Mouse (Mus musculus) spleen, adult 12 weeks (tissue): ENCODE data around the gene Il1r1.

Source experiments
- DNase-seq: peaks from one replicate; pipeline ENCODE4 v3.0.0; 2022; ENCODE audit warnings: low spot score

The Il1r1 gene

GRCm38 (mm10) chr1:40233217-40233616, 8.3 kb downstream of the Il1r1 start:
- no peak for DNase-seq

GRCm38 (mm10) chr1:40233621-40234020, 8.7 kb downstream of the Il1r1 start:
- no peak for DNase-seq

GRCm38 (mm10) chr1:40235597-40236249, 10.8 kb downstream of the Il1r1 start:
- DNase-seq: no peak

GRCm38 (mm10) chr1:40236694-40237093, 11.8 kb downstream of the Il1r1 start:
- no peak for DNase-seq

GRCm38 (mm10) chr1:40237094-40237493, 12.2 kb downstream of the Il1r1 start:
- DNase-seq: no peak

- DNase-seq: no peak
These were observed 15.6 kb downstream of the Il1r1 start for GRCm38 (mm10) chr1:40240353-40241092.

- no peak for DNase-seq
These were observed 17.8 kb downstream of the Il1r1 start for GRCm38 (mm10) chr1:40242717-40243116.

- no peak for DNase-seq
These were observed 18.7 kb downstream of the Il1r1 start for GRCm38 (mm10) chr1:40243561-40243998.

- no peak for DNase-seq
These were observed 25.5 kb downstream of the Il1r1 start for GRCm38 (mm10) chr1:40250425-40250824.

- no peak for DNase-seq
These were observed 27.6 kb downstream of the Il1r1 start for GRCm38 (mm10) chr1:40252507-40252906.

- DNase-seq: no peak
These were observed 29.1 kb downstream of the Il1r1 start for GRCm38 (mm10) chr1:40253940-40254339.

GRCm38 (mm10) chr1:40254347-40255057, 29.6 kb downstream of the Il1r1 start:
- no peak for DNase-seq

- DNase-seq: no peak
These were observed 37.7 kb downstream of the Il1r1 start for GRCm38 (mm10) chr1:40262441-40263121.

- DNase-seq: no peak
These were observed 38.2 kb downstream of the Il1r1 start for GRCm38 (mm10) chr1:40263122-40263498.

GRCm38 (mm10) chr1:40263679-40264078, 38.8 kb downstream of the Il1r1 start:
- DNase-seq: no peak

GRCm38 (mm10) chr1:40265301-40265835, 40.5 kb downstream of the Il1r1 start:
- DNase-seq: no peak

- DNase-seq: peak; percentile 74
These were observed 41.8 kb downstream of the Il1r1 start for GRCm38 (mm10) chr1:40266431-40267260.

- DNase-seq: no peak
These were observed 43.0 kb downstream of the Il1r1 start for GRCm38 (mm10) chr1:40267846-40268245.

- DNase-seq: no peak
These were observed 43.7 kb downstream of the Il1r1 start for GRCm38 (mm10) chr1:40268536-40268935.

GRCm38 (mm10) chr1:40270415-40270814, 45.5 kb downstream of the Il1r1 start:
- peak; percentile 68 for DNase-seq

- no peak for DNase-seq
These were observed 46.2 kb downstream of the Il1r1 start for GRCm38 (mm10) chr1:40271052-40271451.
